Mouse (Mus musculus) brain, adult 10 weeks (tissue): ENCODE data around the gene Glt6d1. TPM values are rescaled to one million over a fixed set of nuclear protein-coding genes. Genes with fewer than 3 reads are reported as not detected.

Experiments used
- polyA plus RNA-seq: library from polyadenylated mRNA; stranded (reverse); fragments of 350-450 nt; fragmentation: Illumina TruSeq; extraction: RNeasy Lipid Tissue Mini Kit (QIAGEN cat#74804); gene quantifications from one replicate; pipeline ENCODE4 v1.2.3, GENCODE M21; 2015; ENCODE audit warnings: low read depth, low replicate concordance

Gene Glt6d1
- not detected for polyA plus RNA-seq

GRCm38 (mm10) chr2:25815748-25816147 is at the start of gene Glt6d1:
TSS of gene Glt6d1 (minus strand) at chr2:25815848.

GRCm38 (mm10) chr2:25863337-25864131 is 47.9 kb upstream of the Glt6d1 start, which contains the start of gene Kcnt1:
TSS of gene Kcnt1 (plus strand) at chr2:25863734.

GRCm38 (mm10) chr2:25847226-25847625 is 31.6 kb upstream of the Glt6d1 start, which contains the start of gene Sohlh1:
TSS of gene Sohlh1 (minus strand) at chr2:25847248.

GRCm38 (mm10) chr2:25822806-25823205 is 7.2 kb upstream of the Glt6d1 start, which contains the start of gene Lcn9:
TSS of gene Lcn9 (plus strand) at chr2:25823153.

GRCm38 (mm10) chr2:25781957-25782356 is 33.7 kb downstream of the Glt6d1 start, which contains the start of gene Gm13539:
TSS of gene Gm13539 (plus strand) at chr2:25782257.

GRCm38 (mm10) chr2:25776717-25777116 is 38.9 kb downstream of the Glt6d1 start, which contains the start of gene Lcn11:
TSS of gene Lcn11 (plus strand) at chr2:25777017.

GRCm38 (mm10) chr2:25765269-25765668 is 50.4 kb downstream of the Glt6d1 start, which contains the start of gene Lcn3:
TSS of gene Lcn3 (plus strand) at chr2:25765569.

Other genes starting within 250 kb of the Glt6d1 start
- gene Mamdc4, start 241.0 kb downstream of the Glt6d1 start, polyA plus RNA-seq, result 0.95 TPM
- gene Phpt1, start 240.6 kb downstream of the Glt6d1 start, polyA plus RNA-seq, result 94.8 TPM
- gene Ajm1, start 234.1 kb downstream of the Glt6d1 start, polyA plus RNA-seq, result 44.4 TPM
- 145 TPM for gene Rabl6, start 207.3 kb downstream of the Glt6d1 start, polyA plus RNA-seq
- not detected for gene Ccdc183, start 198.2 kb downstream of the Glt6d1 start, polyA plus RNA-seq
- gene Tmem141, start 193.8 kb downstream of the Glt6d1 start, polyA plus RNA-seq, result 54.0 TPM
- 0.79 TPM for gene Fcna, start 187.8 kb downstream of the Glt6d1 start, polyA plus RNA-seq
- gene Lcn8, start 162.7 kb downstream of the Glt6d1 start, polyA plus RNA-seq, result not detected
- not detected for gene Lcn5, start 157.9 kb downstream of the Glt6d1 start, polyA plus RNA-seq
- not detected for gene Lcn6, start 139.1 kb downstream of the Glt6d1 start, polyA plus RNA-seq
- gene Lcn10, start 133.1 kb downstream of the Glt6d1 start, polyA plus RNA-seq, result not detected
- not detected for gene Obp2a, start 115.8 kb downstream of the Glt6d1 start, polyA plus RNA-seq
- gene Bmyc, start 109.1 kb downstream of the Glt6d1 start, polyA plus RNA-seq, result 81.8 TPM
- gene Obp2b, start 78.8 kb downstream of the Glt6d1 start, polyA plus RNA-seq, result not detected
- not detected for gene Lcn3, start 50.3 kb downstream of the Glt6d1 start, polyA plus RNA-seq
- not detected for gene Lcn11, start 38.8 kb downstream of the Glt6d1 start, polyA plus RNA-seq
- not detected for gene Gm13539, start 33.6 kb downstream of the Glt6d1 start, polyA plus RNA-seq
- gene Lcn9, start 7.3 kb upstream of the Glt6d1 start, polyA plus RNA-seq, result not detected
- gene Sohlh1, start 31.4 kb upstream of the Glt6d1 start, polyA plus RNA-seq, result not detected
- 90.6 TPM for gene Kcnt1, start 47.9 kb upstream of the Glt6d1 start, polyA plus RNA-seq
- 50.1 TPM for gene Camsap1, start 167.4 kb upstream of the Glt6d1 start, polyA plus RNA-seq
- gene Ubac1, start 205.9 kb upstream of the Glt6d1 start, polyA plus RNA-seq, result 68.4 TPM